Mouse (Mus musculus) C2C12 (cell line): ENCODE results near the gene Gtf2b. TPM values are rescaled to one million over a fixed set of nuclear protein-coding genes. Genes with fewer than 3 reads are reported as not detected.

Source experiments
- H3K27me3 ChIP-seq: one replicate; pipeline ENCODE4 v1.6.1; 2011; ENCODE audit not compliant: control insufficient read depth, insufficient read depth, insufficient read length
- H3K36me3 ChIP-seq: one replicate; pipeline ENCODE4 v1.6.1; 2011; ENCODE audit not compliant: control insufficient read depth, insufficient read depth
- H3K4me3 ChIP-seq: one replicate; pipeline ENCODE4 v1.5.1; 2011; ENCODE audit warnings: mild to moderate bottlenecking, control low read depth; ENCODE audit not compliant: poor library complexity, insufficient read depth, severe bottlenecking
- H3K79me2 ChIP-seq: one replicate; pipeline ENCODE4 v1.6.1; 2011; ENCODE audit not compliant: control insufficient read depth, insufficient read depth
- H3K79me3 ChIP-seq: one replicate; pipeline ENCODE4 v1.6.1; 2011; ENCODE audit warnings: low read depth, control low read depth
- H3ac ChIP-seq: one replicate; pipeline ENCODE3; 2011; ENCODE audit warnings: low read depth; ENCODE audit not compliant: control insufficient read depth, insufficient read length
- CEBPB ChIP-seq: IDR thresholded peaks from one replicate; pipeline ENCODE4 v1.6.1; 2011; ENCODE audit warnings: low read depth, mild to moderate bottlenecking, control low read depth, moderate library complexity
- CTCF ChIP-seq: IDR thresholded peaks from one replicate; pipeline ENCODE4 v1.5.1; 2011; ENCODE audit not compliant: control insufficient read depth, insufficient read depth, insufficient read length
- FOSL1 ChIP-seq: IDR thresholded peaks from one replicate; pipeline ENCODE4 v1.8.0; 2011; ENCODE audit warnings: mild to moderate bottlenecking, low read length; ENCODE audit not compliant: poor library complexity, insufficient read depth, severe bottlenecking
- MAX ChIP-seq: IDR thresholded peaks from one replicate; pipeline ENCODE4 v1.6.1; 2011; ENCODE audit warnings: mild to moderate bottlenecking, control low read depth
- MYOD1 ChIP-seq: IDR thresholded peaks from one replicate; pipeline ENCODE4 v1.6.1; 2011; ENCODE audit warnings: low read depth; ENCODE audit not compliant: control insufficient read depth, insufficient read length
- MYOG ChIP-seq: IDR thresholded peaks from one replicate; pipeline ENCODE4 v1.6.1; 2011; ENCODE audit not compliant: control insufficient read depth, insufficient read length; ENCODE audit errors: extremely low read depth
- USF1 ChIP-seq: IDR thresholded peaks from one replicate; pipeline ENCODE4 v1.6.1; 2011; ENCODE audit warnings: low read depth, mild to moderate bottlenecking, control low read depth, moderate library complexity
- polyA plus RNA-seq: library from polyadenylated mRNA; unstranded; fragments of >200 nt; fragmentation: generic; extraction: Trizol; gene quantifications from one replicate; pipeline ENCODE4 v1.2.1, GENCODE M21; 2012; ENCODE audit warnings: missing spikeins

Gtf2b gene
- polyA plus RNA-seq, 1 experiment = 27.5 TPM

GRCm38 (mm10) chr3:142823606-142824005 is 58.8 kb downstream of the Gtf2b start:
- Histone ChIP-seq H3K79me3 (no peaks in the 10 kb centered on the region), H3K4me3 (no peak overlapping the region), H3K36me3 (peaks cover 61% of the 10 kb centered on the region), H3K27me3 (no peaks in the 10 kb centered on the region), H3ac (no peak overlapping the region), H3K79me2 (peaks cover 26% of the 10 kb centered on the region)
- TF ChIP-seq USF1 (no peak), MYOD1 (no peak), MAX (no peak), MYOG (no peak), CEBPB (no peak), FOSL1 (no peak), CTCF (no peak)

GRCm38 (mm10) chr3:142826449-142827146 is 61.8 kb downstream of the Gtf2b start:
- H3K4me3 ChIP-seq = no peak overlapping the region
- peaks cover 50% of the 10 kb centered on the region for H3K36me3 ChIP-seq
- no peak overlapping the region for H3ac ChIP-seq
- TF ChIP-seq USF1 (peak; percentile 21), CTCF (no peak), CEBPB (peak; percentile 35), FOSL1 (no peak), MYOD1 (no peak)
- H3K27me3 ChIP-seq = no peaks in the 10 kb centered on the region
- H3K79me2 ChIP-seq = peaks cover 26% of the 10 kb centered on the region
- H3K79me3 ChIP-seq = no peaks in the 10 kb centered on the region

- H3ac ChIP-seq = no peak overlapping the region
- peaks cover 33% of the 10 kb centered on the region for H3K36me3 ChIP-seq
- peaks cover 25% of the 10 kb centered on the region for H3K79me3 ChIP-seq
- peaks cover 56% of the 10 kb centered on the region for H3K79me2 ChIP-seq
- no peaks in the 10 kb centered on the region for H3K27me3 ChIP-seq
- TF ChIP-seq MAX (no peak), USF1 (no peak), MYOD1 (no peak), MYOG (no peak), FOSL1 (no peak), CEBPB (no peak), CTCF (no peak)
- H3K4me3 ChIP-seq = no peak overlapping the region
Observed at GRCm38 (mm10) chr3:142832910-142833309, 68.1 kb downstream of the Gtf2b start.

Other genes starting within 250 kb of the Gtf2b start
- not detected for gene Gbp7, start 234.7 kb upstream of the Gtf2b start, polyA plus RNA-seq
- gene Gbp3, start 205.0 kb upstream of the Gtf2b start, polyA plus RNA-seq = 0.11 TPM
- gene Gbp2b, start 170.2 kb upstream of the Gtf2b start, polyA plus RNA-seq = 0.05 TPM
- gene Gbp2, start 144.4 kb upstream of the Gtf2b start, polyA plus RNA-seq = 0.14 TPM
- 0.71 TPM for gene Kyat3, start 64.0 kb upstream of the Gtf2b start, polyA plus RNA-seq
- 12.3 TPM for gene Pkn2, start 117.0 kb downstream of the Gtf2b start, polyA plus RNA-seq